Mouse (Mus musculus) liver, adult 2 months (tissue): Measurements from ENCODE around the gene Mogat1.

Experiments used
- CTCF ChIP-seq: fragments of 200-500 bp; IDR thresholded peaks from 2 replicates; pipeline ENCODE4 v1.5.1; 2011; ENCODE audit warnings: low read depth, low read length, control low read depth
- POLR2A ChIP-seq: fragments of 200-500 bp; IDR thresholded peaks from 2 replicates; pipeline ENCODE4 v1.6.1; 2011; ENCODE audit warnings: low read length, control low read depth; ENCODE audit not compliant: insufficient read depth; ENCODE audit errors: extremely low read depth

- TF ChIP-seq CTCF = no peak
- TF ChIP-seq POLR2A = no peak
Measured at GRCm38 (mm10) chr1:78534428-78535150, 23.8 kb downstream of the Mogat1 start.
